Mouse (Mus musculus): Measurements from ENCODE around the gene B3galnt2. TPM values are rescaled to one million over a fixed set of nuclear protein-coding genes. Genes with fewer than 3 reads are reported as not detected.
"Not testable (repeated sequence)": the region's sequence is repeated elsewhere in the genome, so short reads cannot be mapped to it uniquely, and the experiment has no call there.

The B3galnt2 gene
- total RNA-seq, 2 experiments from 2014 or later = 14.1 to 15.9 TPM

GRCm38 (mm10) chr13:14004999-14005398 is 50.7 kb downstream of the B3galnt2 start:
- DNase-seq (ENCODE audit: low spot score in 2 of 2) = no peak

GRCm38 (mm10) chr13:14006056-14006455 is 51.8 kb downstream of the B3galnt2 start:
- peak in 1 of 2 experiments; percentile 54 for DNase-seq (ENCODE audit: low spot score in 2 of 2)

GRCm38 (mm10) chr13:14011454-14011995 is 57.3 kb downstream of the B3galnt2 start:
- DNase-seq (ENCODE audit: low spot score in 2 of 2) = no peak

DNA sequence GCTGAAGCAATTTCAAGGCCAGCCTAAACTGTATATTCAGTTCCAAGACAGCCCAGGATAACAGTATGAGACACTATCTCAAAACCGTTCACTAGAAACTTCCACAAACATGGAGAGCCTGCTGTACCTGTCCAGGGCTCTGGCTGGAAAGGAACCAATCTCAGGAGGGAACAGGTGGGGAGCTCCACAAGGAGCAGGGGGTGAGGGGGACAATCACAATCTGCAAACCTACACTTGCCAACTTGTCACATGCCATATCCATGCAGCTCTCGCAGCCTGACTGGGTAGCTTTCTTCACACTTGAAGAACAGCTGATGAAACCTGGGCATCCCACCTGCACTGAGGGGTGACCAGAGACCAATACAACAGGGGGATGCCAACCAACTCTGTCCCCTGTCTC is 59.7 kb downstream of the B3galnt2 start:
- no peak for DNase-seq (ENCODE audit: low spot score in 2 of 2)

- no peak for DNase-seq (ENCODE audit: low spot score in 2 of 2)
Observed at GRCm38 (mm10) chr13:14014540-14014939, 60.3 kb downstream of the B3galnt2 start.

DNA sequence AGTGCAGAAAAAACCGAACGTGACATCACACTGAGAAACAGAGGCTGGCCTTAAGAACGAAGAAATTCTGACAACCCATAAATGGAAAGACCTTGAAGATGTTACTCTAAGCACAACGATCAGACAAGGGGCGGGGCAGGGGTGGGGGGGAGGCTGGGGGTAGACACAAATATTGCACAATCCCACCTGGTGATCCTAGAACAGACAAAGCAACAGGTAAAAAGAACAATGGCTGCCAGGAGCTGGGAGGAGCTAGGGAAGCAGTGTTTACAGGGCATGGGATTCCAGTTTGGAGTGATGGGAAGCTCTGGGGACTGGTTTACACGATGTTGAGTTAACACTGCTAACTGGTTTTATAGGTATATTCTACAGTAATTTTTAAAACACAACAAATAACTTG is 61.3 kb downstream of the B3galnt2 start:
- no peak for DNase-seq (ENCODE audit: low spot score in 2 of 2)

DNA sequence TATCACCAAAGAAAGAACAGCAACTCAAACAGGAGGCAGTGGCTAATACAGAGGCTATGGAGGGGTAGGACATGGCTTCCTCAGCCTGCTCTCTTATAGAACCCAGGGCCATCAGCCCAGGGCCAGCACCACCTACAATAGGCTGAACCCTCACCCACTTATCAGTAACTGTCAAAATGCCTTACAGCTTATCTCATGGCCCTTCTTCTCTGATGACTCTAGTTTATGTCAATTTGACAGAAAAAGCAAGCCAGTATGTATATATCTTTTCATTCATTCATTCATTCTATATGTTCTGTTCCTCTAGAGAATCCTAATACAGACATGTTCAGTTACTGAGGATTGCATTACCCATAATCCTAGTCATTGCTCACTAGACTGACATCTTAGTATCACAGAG is 64.0 kb downstream of the B3galnt2 start:
- no peak for DNase-seq (ENCODE audit: low spot score in 2 of 2)

DNA sequence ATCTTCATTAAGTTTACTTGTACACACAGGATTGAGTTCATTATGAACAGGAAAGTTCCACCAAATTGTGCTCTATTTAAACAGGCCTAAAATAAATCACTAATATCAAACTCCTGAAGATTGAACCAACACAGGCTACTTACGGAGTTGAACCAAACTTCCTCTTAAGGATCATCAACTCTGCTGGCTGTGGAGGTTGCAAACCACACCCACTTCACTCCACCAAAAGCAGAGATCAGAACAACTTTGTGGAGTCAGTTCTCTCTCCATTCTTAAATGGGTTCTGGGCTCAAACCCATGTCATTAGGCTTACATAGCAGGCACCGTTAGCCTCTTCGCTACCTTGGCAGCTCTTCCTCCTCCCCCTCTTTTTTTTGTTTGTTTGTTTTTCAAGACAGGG is 64.6 kb downstream of the B3galnt2 start:
- DNase-seq (ENCODE audit: low spot score in 2 of 2) = no peak

GRCm38 (mm10) chr13:14021417-14021816 is 67.1 kb downstream of the B3galnt2 start:
- not testable (repeated sequence) for DNase-seq (ENCODE audit: low spot score in 2 of 2)

DNA sequence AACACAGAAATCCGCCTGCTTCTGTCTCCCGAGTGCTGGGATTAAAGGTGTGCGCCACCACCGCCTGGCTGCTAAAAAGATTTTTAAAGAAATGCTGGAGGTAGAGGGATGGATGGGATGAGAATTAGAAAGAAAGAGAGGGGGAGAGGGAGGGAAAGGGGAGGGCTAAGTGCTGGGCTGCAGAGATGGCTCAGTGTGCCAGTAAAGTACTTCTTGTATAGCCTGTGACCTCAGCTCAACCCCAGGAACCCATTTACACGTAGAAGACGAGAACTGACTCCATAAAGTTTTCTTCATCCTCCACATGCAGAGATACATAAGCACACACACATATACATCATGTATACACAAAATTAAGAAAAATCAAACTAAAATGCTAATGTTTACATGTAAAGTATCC is 71.3 kb downstream of the B3galnt2 start:
- no peak for DNase-seq (ENCODE audit: low spot score in 2 of 2)

DNA sequence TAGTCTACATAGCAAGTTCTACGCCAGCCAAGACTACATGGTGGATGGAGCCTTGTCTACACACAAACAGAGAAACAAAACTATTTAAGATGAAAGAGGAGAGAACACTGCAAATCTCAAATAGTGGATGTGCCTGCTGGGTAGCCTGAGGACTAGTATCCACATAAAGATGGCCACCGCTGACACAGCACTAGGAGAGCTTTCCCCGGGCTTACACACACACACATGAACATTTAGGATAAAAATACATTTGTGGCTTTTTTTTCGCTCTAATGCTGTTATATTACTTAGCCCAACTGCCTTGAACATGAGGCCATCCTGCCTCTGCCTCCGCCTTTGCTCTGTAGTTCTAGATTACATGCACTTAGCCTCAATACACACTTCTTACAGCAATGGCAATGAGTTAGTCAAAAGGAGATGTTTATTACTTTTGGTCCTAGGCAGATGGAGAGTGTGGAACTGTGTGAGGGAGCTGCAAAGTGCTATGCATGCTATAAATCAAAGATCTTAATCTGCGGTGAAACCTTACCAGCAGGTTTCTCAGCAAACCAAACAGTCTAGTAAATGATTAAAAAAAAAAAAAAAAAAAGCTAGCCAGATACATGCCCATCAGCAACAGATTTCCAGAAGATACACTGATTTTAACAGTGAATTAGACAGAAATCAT is 72.0 kb downstream of the B3galnt2 start:
- DNase-seq (ENCODE audit: low spot score in 2 of 2) = no peak

- DNase-seq (ENCODE audit: low spot score in 2 of 2) = no peak
Observed at GRCm38 (mm10) chr13:14033309-14034072, 79.2 kb downstream of the B3galnt2 start.

DNA sequence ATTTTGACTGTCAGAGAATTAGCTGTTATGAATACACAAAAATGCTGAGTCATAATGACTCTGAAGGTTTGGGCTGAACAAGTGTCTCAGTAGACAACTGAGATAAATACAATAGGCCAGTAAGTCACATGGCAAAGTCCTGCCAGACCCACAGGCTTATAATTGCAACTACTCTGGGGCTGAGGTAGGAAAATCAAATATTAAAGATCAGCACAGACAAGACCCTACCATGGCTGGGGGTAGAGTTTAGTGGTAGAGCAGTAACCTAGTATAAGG is 79.7 kb downstream of the B3galnt2 start:
- DNase-seq (ENCODE audit: low spot score in 2 of 2) = no peak

DNA sequence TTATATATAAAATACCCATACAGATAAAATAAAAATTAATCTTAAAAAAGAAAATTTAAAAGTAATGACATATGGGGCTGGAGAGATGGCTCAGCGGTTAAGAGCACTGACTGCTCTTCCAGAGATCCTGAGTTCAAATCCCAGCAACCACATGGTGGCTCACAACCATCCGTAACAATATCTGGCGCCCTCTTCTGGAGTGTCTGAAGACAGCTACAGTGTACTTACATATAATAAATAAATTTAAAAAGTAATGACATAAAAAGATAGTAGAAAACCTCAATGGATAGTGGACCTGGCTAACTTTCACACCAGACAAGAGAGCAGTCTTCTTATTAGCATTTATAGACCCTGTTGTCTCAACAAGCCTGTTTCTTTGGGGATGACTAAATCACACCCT is 81.1 kb downstream of the B3galnt2 start:
- not testable (repeated sequence) for DNase-seq (ENCODE audit: low spot score in 2 of 2)

DNA sequence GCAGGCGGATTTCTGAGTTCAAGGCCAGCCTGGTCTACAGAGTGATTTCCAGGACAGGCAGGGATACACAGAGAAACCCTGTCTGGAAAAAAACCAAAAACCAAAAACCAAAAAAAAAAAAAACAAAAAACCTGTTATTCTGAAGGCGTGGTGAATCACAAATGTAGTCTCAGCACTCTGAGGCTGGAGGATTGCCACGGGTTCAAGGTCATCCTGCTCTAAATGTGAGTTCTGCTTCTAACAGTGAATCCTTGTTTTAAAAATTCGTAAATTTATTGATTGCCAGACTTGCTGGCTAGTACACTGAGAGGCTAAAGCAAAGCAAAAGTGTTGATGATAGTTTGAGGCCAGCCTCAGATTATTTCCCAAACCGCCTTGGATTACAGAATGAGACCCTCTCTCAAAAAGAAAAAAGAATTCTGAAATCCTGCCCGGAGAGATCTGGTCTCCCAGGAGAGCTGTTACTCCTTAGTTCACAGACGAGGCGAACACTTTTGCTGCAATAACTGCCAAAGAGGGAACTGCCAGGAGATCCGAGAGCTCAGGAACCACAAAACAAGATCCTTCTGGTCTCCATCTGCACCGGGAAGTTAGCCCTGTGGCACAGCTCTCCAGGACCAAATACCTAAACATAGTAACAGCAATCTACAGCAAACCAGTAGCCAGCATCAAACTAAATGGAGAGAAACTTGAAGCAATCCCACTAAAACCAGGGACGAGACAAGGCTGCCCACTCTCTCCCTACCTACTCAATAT is 81.8 kb downstream of the B3galnt2 start:
- no peak for DNase-seq (ENCODE audit: low spot score in 2 of 2)

- DNase-seq (ENCODE audit: low spot score in 2 of 2) = no peak
Observed at GRCm38 (mm10) chr13:14038911-14039291, 84.6 kb downstream of the B3galnt2 start.

DNA sequence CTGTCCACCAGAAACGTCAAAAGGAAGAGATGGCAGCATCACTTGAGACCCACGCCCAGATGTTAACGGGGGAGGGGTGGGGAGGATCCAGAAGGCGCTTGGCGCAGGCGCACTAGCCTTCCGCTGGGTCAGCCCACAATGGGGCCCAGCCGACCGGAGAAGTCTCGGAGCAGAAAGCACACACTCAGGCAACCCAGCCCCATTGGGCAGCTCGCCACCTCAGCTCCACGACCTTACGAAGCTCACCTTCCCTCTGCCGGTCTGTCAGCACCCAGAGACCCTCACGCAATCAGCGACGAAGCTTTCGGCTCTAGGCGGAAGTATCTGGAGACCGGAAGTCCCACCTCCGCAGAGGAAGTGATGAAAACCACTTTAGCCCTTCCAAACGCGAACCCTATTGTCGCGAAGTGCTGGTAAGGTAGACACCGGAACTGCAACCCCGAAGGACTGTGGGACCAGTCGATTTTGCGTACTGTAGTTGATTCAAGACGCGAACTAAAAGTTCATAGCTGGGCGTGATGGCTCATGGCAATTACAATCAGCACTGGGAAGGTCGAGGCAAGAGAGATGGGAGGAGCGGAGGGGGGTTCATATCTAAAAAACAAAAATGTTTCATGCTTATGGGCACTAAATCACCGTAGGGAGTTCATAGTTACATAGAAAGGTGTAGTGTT is 85.2 kb downstream of the B3galnt2 start, which contains the start of gene Tbce:
Gene Tbce (minus strand): TSS at position 347 of the 674 bp plus-strand sequence.
- peak; percentile 88 to 96 for DNase-seq (ENCODE audit: low spot score in 2 of 2)

- no peak for DNase-seq (ENCODE audit: low spot score in 2 of 2)
Observed at GRCm38 (mm10) chr13:14040186-14040585, 85.9 kb downstream of the B3galnt2 start.

- DNase-seq (ENCODE audit: low spot score in 2 of 2) = no peak
Observed at GRCm38 (mm10) chr13:14043851-14044250, 89.6 kb downstream of the B3galnt2 start.

DNA sequence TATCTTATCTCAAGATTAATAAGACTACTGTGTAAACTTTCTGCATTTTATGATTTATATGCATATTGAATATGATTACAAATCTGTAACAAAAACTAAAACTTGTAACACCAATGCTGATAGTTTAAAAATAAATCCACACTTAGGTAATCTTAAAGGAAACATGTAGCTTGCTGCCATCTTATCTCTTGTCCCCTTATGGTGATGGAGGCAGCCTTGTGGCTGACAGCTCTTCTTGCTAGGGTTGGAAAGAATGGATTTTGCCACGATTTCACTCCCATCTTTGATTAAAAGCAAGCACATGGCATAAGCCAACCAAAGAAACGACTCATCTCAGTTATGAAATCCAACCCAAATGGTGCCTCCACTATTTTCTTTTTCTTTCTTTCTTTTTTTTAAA is 90.3 kb downstream of the B3galnt2 start:
- DNase-seq (ENCODE audit: low spot score in 2 of 2) = no peak

Measured in layer of hippocampus, adult 18-20 months (tissue).